Mouse (Mus musculus): ENCODE measurements around the gene Zmynd19.
"Not testable (repeated sequence)": the region's sequence is repeated elsewhere in the genome, so short reads cannot be mapped to it uniquely, and the experiment has no call there.

Zmynd19 gene

DNA sequence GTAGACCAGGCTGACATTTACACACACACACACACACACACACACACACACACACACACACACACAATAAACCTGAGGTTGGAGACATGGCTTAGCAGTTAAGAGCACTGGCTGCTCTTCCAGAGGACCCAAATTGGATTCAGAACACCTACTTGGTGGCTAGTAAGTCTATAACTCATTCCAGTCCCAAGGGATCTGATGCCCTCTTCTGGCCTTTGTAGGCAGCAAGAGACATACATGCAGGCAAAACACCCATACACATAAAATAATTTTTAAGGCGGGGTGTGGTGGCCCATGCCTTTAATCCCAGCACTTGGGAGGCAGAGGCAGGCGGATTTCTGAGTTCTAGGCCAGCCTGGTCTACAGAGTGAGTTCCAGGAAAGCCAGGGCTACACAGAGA is 5.3 kb upstream of the Zmynd19 start:
- DNase-seq, result peak; percentile 50

DNA sequence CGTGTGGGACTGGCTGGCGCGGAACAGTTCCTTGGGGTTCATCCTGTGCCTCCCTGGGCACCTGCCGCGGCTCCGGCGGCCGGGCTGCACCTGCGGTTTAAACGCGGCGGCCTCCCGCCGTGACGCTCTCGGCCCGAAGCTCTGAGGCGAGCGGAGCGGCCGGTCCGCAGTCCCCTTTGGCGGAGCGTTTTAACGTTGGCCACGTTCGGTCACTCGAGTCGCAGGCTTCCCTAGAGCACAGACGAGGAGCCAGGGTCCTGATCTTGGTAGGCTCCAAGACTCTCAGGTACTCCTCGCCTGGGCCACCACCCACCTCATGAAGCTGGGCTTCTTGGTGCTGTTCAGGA is 570 bp downstream of the Zmynd19 start:
- DNase-seq, result no peak

GRCm38 (mm10) chr2:24952537-24953055 is 3.0 kb downstream of the Zmynd19 start:
- no peak for DNase-seq

- DNase-seq, result peak; percentile 53
Observed at GRCm38 (mm10) chr2:24960910-24961309, 11.3 kb downstream of the Zmynd19 start.

DNA sequence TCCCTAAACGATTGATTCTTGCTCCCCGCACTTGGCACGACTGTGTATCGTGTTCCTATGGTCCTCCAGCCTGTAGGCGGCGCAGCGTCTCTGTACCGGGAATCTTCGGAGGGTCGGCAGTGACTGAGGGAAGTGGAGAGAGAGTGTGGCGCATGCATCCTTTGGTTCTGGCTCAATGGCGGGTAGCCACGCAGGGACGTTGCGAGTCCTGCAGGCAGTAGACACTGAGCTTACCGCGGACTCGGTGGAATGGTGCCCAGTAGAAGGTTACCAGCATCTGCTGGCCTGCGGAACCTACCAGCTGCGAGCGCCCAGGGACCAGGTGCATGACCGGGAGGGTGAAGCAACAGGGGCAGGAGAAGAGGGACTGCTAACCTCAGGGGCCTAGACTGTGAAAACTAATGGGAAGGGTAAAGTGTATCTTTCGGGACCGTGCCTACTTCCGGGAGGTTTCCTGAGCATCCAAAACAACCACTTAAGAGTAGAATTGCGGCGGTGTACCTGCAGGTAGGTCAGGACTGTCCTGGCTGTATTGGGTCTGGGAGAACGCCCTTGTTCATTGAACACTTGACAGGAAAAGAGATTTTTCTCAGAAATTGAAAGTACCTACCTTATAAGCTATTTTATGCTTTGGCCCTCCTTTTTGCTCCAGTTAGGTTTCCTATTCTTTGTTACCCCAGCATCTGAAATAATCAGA is 12.9 kb downstream of the Zmynd19 start, which contains the start of gene Dph7:
TSS of gene Dph7 (plus strand) at position 97 of the 697 bp plus-strand sequence.
- peak; percentile 88 for DNase-seq

GRCm38 (mm10) chr2:24970386-24970785 is 20.8 kb downstream of the Zmynd19 start:
- no peak for DNase-seq

DNA sequence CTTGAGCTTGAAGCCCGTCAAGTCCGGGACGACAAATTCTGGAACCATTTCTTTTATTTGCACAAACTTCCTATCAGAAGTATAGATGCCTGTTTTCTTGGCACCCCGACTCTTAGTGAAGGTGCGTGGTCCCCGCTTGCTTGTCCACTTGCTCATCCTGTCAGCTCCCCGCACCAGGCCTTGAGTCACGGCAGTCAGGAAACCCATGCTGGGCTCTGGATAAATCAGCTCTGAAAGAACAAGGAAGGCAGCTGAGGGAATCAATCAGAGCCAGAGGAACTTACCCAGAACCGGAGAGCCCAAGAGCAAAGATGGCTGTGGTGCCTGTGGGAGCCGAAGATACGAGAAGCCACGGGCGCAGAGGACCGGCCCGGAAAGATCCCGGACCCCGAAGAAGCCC is 24.9 kb downstream of the Zmynd19 start:
- DNase-seq, result not testable (repeated sequence)

DNA sequence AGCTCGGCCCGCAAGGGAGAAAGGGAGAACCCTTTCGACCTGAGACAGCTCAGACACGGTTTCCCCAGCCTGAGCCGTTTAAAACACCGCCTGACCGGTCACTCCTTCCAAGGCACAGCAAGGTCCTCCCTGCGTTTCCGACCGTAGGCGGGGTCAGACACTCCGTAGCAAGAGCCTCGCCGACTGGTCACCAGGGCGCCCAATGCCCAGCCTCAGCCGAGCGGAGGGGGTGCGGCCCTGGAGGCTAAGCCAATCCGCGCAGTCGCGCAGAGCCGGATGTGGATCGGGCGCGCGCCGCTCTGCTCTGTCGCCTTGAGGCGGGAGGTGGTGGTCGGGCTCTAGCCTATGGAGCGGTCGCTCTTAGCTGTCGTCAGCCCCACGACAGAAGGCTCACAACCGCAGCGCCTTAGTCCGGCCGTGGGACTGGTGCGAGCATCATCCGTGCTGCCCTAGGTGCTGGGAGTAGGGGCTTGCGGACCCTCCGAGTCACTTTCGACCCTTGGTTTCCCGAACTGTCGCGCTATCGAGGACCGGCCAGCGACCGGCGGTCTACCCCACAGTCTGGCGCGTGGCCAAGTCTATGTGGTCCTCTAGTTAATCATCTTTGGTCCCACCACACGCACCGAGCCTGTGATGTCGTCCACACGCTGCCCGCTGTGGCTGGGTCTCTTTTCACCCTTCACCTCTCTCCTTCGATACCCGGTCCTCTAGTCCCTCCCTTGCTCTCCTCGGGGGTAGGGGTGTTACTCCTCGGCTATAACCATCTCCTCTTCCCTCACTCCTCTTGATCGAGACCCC is 25.5 kb downstream of the Zmynd19 start, which contains the start of gene Mrpl41:
TSS of gene Mrpl41 (minus strand) at position 193 of the 798 bp plus-strand sequence.
- peak; percentile 95 for DNase-seq

DNA sequence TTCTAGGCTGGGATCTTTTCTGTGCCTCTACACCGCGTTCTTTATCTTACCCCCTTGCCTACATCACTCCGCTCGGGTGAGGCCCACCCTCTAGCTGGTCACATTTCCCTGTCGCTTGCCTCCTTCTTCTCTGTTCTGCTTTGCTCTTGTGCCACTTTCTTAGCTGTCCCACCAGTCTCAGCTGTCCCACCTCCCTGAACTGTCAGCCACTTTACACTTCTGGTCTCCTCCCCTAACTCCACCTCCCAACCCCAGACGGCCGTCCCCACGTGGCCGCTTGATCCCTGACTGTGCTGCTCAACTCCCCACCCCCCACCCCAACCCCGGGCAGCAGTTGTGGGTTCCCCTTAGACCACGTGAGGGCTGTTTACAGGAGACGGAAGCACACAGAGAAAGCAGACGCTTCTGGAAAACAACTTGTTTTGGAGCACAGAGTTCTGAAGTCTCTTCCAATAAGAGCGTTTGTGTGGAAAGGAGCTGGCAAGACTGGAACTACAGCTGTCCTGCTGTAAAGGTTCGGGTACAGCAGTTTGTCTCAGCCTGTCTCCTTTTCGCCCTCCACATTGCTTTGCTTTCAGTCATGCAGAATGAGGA is 26.2 kb downstream of the Zmynd19 start, which contains the start of gene Pnpla7:
TSS of gene Pnpla7 (plus strand) at position 330 of the 594 bp plus-strand sequence.
- peak; percentile 80 for DNase-seq

DNA sequence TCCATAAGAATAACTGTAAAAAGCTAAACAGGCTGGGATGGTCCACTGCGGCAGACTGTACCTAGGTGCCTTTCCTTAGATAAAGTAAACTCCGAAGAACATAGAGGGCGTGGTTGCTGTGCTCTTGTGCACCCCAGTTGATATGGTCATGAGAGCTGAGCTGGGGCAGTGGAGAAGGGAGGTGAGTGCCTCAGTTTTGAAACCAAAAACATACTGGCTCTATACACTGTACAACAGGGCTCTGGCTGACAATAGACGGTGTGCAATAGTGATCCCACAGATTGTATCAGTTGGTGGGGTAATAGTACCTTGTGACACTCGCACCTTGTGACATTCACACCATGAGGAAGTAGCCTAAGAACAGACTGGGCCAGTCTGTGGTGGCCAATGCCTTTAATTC is 27.4 kb downstream of the Zmynd19 start:
- no peak for DNase-seq

DNA sequence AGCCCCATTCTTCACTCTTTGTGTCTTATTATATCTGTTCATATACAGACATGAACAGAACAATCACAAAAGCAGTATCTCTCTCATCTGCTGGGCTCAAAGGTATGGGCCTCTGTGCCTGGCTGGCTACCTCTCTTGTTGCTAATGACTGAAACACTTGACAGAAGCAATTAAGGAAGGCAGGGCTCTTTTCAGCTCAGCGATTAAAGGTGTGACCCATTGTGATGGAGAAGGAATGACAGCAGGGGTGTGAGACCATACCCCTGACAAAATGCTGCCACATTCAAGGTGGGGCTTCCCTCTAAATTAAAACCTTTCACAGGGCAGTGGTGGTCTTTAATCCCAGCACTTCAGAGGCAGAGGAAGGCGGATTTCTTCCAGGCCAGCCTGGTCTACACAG is 38.2 kb downstream of the Zmynd19 start:
- no peak for DNase-seq

DNA sequence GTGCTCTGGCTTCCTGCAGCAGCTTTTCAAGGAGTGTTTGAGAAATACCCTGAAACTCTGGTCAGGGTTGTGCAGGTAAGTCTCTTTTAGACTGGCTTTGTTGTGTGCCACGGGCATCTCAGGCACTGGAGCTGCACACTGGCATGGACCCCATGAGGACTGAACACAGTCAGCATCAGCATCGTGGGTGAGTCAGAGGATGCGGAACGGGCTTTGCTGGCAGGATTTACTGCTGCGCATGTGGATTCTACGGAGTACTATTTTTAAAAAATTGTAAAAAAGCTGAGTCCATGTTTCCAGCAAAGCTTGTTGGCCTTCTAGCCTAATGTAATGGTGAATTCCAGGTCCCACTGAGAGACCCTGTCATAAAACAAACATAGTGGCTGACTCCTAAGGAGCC is 45.7 kb downstream of the Zmynd19 start:
- no peak for DNase-seq

DNA sequence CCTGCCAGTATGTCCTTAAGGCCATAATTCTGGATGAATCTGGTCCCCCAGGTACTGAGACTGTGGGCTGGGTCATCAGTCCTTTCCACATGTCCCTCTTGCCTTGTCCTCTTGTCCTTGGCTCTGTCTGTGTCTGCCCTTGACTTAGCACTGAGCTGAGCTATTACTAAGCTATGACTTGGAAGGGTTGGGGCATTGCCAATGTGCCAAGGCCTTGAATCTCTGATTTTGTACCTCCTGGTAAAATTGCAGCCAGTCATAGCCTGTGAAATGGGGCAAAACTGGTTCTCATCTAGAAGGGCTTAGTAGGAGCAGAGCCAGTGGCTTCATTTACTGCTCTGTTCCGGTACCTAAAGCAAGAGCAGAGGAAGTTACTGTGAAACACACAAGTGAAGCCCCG is 46.9 kb downstream of the Zmynd19 start:
- no peak for DNase-seq

GRCm38 (mm10) chr2:25000544-25001235 is 51.1 kb downstream of the Zmynd19 start:
- peak; percentile 46 for DNase-seq

DNA sequence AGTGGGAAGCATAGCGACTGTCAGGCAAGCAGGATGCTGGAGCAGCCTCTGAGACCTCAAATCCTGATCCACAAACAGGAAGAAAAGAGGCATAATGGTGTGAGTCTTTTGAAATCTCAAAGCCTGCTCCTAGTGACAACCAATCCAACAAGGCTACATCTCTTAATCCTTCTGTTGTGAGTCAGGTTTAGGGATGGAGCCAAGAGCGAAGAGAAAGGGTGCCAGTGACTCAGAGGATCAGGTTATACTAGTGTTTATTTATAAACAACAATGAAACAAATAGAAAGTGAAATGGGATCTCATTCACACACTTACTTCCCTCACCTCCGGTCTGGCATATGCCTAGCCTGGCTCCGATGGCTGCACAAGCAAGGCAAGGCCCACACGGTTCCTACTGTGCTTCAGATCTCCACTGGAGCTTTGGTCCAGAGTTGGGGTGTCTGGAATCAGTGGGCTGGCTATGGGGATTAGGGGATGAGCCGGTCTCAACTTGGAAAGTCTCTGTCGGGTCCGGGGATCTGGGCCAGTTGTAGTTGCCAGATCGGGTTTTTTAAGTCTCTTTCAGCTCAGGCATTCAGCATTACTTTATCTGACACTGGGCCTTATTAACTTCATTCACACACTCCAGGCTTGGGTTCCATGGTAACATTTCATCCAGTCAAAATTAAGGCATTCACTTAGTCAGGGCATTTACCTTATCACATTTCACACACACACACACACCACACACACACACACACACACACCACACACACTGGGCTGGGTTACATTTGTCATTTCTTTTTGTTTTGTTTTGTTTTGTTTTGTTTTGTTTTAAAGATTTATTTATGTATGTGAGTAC is 54.6 kb downstream of the Zmynd19 start:
- DNase-seq, result no peak

- no peak for DNase-seq
Observed at GRCm38 (mm10) chr2:25006767-25007166, 57.2 kb downstream of the Zmynd19 start.

- DNase-seq, result no peak
Observed at GRCm38 (mm10) chr2:25008250-25008649, 58.7 kb downstream of the Zmynd19 start.

Measured in kidney, adult 18-20 months (tissue).